Mouse (Mus musculus) cerebellum, postnatal 14 days (tissue): ENCODE measurements around the gene Eif3d.

Source experiments
- DNase-seq, 2 experiments: peaks; one replicate each; pipeline ENCODE4 v3.0.0; 2021; ENCODE audit warnings: mixed read lengths in 2 of 2

The Eif3d gene

DNA sequence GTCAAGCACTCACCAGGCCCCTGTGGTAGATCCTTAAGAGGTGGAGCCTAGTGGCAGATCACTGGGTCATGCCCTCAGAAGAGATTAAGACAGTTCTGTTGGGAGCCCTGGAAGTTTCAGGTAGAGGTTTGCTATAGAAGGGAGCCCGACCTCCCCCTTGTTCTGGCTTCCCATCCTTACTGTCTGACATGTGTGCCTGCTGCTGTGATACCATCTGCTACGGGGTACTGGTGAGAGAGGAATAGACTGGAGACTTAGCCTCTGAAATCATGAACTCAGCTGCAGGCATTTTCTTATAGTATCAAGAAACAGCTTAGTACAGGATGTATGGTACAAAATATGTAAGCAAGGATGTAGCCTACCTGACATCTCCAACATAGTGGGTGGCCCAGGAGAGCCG lies 17.7 kb downstream of the Eif3d start:
- peak; percentile 65 to 78 for DNase-seq

DNA sequence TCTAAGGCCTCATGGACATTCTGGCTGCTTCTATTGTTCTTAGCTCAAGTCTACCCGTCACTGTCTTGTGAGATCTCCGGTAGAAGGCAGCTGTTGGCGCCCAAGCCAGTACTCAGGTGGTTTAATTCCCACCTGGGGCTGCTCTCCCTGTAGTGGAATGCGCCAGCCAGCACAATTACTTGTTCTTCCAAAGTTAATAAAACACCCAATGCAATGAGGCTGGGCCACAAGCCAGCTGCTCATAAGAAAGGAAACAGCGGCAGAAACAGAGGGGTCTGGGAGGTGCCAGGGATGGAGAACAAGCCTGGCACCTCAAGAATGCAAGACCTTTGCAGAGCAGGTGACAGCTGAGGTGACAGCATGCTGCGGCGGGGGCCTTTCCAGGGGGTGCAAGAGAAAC lies 21.6 kb downstream of the Eif3d start:
- no peak for DNase-seq

DNA sequence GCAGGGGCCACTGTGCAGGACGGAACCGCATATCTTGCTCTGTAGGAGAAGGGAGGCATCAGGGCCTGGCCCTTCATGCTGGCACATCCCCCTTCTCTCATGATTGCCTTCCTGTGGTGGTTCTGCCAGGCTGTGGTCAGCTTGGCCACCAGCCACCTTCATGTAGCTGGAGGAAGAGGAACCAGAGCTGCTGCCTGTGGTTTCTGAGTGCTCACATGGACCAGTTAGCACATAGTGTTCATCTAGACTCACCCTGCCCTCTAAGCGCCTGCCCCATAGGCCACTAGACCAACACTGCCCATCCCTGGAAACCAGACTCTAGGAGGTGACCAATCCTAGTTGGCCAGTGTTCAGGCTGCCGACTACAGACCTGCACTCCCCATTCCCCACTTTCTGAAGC lies 24.9 kb downstream of the Eif3d start:
- no peak for DNase-seq

- no peak for DNase-seq
These were observed 29.1 kb downstream of the Eif3d start for GRCm38 (mm10) chr15:77941563-77941962.

DNA sequence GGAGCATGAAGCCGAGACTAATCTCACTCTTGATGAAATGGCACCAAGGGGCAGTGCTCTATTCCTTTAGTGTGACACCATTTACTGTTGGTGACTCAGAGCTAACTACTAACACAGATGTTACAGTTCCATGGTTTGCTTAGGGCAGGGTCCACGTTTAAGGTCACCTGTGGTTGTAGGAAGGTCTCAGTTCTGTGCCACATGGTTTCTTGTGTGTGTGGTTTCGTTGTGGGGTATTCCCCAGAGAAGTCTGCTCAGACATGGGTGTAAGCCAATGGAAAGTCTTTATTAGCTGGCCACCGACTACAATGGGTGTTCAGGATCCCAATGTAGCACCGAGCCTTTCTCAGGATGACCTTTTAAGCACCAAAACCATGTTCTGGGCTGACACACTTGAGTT lies 32.1 kb downstream of the Eif3d start:
- DNase-seq, result no peak

- DNase-seq, result peak; percentile 70 to 77
These were observed 34.8 kb downstream of the Eif3d start for GRCm38 (mm10) chr15:77935673-77936375.

DNA sequence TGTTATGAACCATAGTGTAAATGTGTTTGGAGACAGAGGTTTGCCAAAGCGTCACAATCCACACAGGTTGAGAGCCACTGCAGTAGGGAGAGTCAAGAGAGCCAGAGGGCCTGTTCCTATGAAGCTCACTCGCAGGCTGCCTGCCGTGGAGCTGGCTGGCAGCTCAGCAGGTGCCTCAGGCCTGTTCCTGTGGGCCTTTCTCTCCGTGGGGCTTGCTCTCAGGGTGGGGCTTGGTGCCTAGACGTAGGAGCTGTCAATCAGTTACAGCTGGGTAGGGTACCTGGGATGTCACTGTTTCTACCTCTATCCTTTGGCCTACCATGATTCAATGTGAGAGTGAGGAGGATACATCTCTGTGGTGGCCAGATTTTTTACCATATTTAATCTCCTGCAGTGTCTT lies 35.6 kb downstream of the Eif3d start:
- DNase-seq, result peak in 1 of 2 experiments; percentile 48

GRCm38 (mm10) chr15:77934326-77934725 lies 36.3 kb downstream of the Eif3d start:
- peak; percentile 52 to 58 for DNase-seq

DNA sequence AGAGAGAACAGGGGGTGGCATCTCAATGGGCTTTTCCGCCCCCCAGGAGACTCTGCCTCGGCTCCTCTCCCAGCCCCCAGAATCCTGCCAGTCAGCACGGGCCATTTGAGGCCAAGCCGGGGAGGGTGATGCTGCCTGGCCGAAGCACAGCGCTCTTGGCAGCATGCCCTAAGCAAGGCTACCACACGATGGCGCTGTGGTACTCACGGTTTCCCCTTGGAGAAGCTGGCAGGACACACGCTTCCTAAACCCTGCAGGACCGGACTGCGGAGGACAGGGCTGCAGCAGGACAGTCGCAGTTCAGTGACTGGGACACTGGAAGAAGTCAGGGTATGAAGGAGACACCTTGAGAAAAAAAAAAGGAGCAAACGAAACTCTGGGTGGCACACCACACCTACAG lies 36.8 kb downstream of the Eif3d start:
- peak; percentile 100 for DNase-seq

- DNase-seq, result peak; percentile 55 to 60
These were observed 37.4 kb downstream of the Eif3d start for GRCm38 (mm10) chr15:77933222-77933621.

- DNase-seq, result no peak
These were observed 39.0 kb downstream of the Eif3d start for GRCm38 (mm10) chr15:77931689-77932016.

- DNase-seq, result peak; percentile 58 to 59
These were observed 39.5 kb downstream of the Eif3d start for GRCm38 (mm10) chr15:77930986-77931688.

DNA sequence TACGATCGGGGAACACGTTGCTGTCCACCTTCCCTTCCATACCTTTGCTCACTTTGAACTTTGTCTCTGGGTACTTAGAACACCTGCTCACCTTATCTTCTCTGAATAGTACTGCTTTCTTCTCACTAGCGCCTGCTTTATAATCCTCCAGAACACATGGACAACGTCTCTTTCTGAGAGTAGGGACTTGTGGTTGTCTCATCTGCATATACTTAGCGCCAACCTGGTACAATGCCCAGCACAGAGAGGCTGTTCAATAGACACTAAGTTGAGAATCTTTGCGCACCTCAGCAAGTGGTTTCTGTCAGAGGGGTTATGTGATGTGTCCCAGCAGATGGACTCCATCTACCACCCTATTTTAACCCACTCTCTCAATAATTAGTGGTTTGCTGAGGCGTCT lies 40.8 kb downstream of the Eif3d start:
- DNase-seq, result no peak

DNA sequence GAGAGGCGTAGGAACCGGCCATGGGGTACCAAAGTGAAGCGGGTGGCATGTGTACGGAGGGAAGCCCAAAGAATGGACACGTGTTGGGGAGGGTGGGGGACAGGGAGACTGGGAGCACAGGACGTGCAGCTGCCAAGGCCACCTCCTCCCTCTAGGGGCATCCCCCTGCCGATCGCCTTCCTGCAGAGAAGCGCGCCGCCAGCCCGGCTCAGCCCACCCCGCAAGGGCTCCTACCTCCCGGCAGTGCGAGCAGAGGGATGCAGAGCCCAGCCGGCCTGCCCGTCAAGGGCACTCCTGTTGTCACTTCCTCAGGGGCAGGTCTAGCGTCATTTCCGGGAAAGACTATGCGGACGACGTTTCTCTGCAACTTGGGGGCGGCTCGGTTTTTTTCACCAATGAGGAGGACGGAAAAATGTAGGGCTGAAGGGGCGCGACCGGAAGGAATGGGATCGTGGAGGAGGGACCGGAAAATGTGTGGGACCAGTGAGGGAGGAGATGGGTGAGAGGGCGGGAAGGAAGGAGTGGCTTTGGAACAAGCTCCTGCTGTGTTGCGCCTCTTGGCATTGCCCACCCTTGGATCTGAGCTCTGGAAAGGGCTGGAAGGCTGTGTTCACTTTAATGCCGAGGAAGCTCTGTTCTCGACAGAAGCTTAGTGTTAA lies 41.8 kb downstream of the Eif3d start, which contains the start of gene Txn2:
Gene Txn2, minus strand, starts transcription at position 334 of the 659 bp plus-strand sequence.
- peak; percentile 95 to 96 for DNase-seq

DNA sequence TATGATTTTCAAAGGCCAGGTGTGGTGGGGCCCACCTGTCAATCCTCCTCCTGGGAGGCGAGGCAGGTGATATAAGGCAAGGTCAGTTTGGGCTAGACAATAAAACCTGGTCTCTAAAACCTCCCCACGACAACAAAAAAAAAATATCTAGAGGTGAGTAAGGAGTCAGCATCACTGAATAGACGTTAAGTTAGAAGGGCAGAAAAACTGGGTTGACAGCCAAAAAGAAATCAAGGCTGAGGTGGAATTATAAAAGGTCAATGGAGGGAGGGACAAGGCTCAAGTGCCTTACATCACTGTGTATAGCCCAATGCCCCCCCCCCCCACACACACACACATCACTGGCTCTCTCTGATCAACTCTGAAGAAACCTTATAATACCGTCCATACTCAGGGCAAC lies 42.5 kb downstream of the Eif3d start:
- no peak for DNase-seq

DNA sequence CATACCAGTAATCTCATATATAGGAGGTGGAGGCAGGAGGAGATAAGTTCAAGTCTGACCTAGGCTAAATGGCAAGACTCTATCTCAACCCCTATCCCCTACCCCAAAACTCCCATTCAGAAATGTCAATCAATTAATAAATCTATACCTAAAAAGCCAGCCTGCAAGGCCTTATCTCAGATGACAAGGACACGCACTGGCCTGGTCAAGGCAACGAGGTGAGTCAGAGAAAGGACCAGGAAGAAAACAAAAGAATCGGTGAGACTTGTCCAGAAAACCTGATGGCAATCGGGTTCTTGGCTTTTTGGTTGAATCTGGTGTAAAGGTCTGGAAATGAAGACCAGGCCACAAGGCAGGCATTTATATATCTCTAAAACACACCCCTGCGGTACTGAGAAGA lies 43.7 kb downstream of the Eif3d start:
- no peak for DNase-seq

- DNase-seq, result no peak
These were observed 45.4 kb downstream of the Eif3d start for GRCm38 (mm10) chr15:77925195-77925594.

GRCm38 (mm10) chr15:77923267-77924035 lies 47.2 kb downstream of the Eif3d start:
- DNase-seq, result no peak

DNA sequence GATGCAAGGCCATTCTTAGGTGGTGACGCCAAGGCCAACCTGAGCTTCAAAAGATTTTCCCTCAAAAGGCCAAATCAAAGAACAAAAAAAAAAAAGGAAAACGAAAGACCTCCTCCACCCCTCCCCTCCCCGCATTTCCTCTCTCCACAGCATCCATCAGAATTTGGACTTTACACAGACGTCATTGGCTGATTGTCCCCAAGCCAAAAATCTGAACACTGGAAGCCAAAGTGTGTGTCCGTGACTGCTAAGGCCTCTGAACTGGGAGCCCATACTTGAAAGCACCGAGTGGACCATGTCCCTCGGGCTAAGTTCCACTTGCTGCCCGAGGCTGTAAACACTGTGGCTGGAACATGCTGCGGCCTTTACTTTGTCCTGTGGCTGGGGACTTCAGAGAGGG lies 47.9 kb downstream of the Eif3d start:
- no peak for DNase-seq

- no peak for DNase-seq
These were observed 49.0 kb downstream of the Eif3d start for GRCm38 (mm10) chr15:77921636-77922035.

DNA sequence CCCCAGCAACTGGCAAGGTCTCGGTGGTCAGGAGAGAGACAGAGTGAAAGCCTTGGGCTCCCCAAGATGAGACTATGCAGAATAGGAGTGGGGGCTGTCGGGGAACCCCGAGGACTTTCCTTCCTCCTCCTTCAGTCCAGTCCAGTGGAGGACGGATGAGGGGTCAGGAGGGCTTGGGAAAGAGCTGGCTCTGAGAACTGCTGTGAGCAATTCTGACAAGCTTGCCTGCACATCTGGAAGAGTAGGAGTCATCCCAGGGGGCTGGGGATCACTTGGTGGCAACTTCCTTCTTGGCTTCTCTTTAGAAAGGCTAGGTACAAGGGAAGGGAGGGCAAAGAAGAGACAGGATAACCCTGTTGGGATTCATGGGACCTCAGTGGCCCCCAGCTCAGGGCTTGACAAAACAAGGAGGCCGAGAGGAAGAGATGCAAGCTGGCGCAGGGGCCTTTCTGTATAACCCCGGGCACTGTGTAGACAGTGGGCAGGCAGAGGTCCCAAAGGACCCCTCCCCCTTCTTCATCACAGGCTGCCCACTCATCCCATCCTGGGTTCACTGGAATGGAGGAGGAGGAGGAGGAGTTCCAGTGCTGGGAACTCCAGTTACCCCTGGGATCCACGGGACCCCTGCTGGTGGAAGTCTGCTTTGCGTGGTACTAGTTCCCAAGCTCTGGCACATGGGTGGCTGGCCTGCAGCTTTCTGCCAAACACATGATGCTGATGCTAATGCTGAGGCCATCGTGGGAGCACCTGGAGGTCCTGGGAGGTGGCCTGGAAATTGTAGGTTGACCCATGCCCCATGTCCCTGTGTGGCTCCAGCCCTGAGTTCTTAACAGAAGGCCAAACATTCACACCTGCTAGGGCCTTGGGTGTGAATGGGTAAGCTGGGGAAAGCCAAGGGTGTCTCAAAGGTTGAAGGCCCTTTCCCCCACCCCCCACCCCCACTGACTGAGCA lies 49.8 kb downstream of the Eif3d start:
- DNase-seq, result no peak

DNA sequence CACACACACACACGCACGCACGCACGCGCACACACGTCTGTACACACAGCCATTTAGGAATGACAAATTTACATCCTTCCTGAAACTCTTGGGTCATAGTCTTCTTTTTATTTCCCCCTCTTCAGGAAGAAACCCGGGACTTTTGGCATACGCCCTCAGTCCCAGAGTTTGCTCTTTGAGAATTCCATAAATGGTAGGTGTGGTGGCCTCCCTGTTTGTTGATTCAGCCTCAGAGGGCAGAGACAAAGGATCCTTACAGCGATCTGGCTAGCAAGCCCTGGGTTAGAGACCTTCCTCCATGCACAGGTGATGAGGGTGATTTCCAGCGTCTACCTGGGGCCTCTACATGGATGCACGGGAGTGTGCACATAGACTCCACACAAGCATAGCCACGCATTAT lies 51.2 kb downstream of the Eif3d start:
- no peak for DNase-seq
